Mouse (Mus musculus): ENCODE measurements around the gene Chd1l. TPM values are rescaled to one million over a fixed set of nuclear protein-coding genes. Genes with fewer than 3 reads are reported as not detected.

Gene Chd1l
- 5.7 and 9.3 TPM in 2 replicates for polyA plus RNA-seq (2011; ENCODE audit: insufficient read length, low read depth, missing spikeins)

DNA sequence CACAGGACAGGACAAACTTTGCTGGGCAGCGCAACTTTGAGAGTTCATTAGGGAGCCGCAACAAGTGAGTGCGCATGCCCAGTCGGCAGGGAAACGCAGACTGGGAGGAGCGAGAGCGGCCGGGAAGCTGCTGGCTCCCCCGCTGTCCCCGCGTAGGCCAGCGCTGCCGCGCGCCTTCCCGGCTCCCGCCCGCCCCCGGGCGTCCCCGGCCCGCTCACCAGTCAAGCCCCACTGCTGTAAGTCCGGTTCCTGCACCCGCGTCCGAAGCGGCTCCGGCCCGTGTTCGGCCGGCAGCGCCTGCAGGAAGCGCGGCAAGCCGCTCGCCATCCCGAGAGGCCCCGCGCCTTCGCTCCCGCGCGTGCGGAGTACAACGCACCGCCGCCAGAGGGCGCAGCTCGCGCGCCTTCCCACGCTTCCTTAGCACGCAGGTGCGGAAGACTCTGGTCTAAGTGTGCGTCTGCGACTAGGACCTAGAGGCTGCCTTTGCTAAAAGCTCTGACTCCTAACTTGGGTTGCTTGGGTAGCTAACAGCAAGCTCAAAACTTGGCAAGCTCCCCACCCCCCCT is at the start of gene Chd1l:
Gene Chd1l (minus strand): TSS at position 359 of the 566 bp plus-strand sequence.
- H3K4me1 ChIP-seq (ENCODE audit: control insufficient read depth, insufficient read depth, low read length): no peaks in the 10 kb centered on the region
- TF ChIP-seq POLR2A (IDR thresholded peaks at IDR 0.05; ENCODE audit: low read depth, low read length) (peak; percentile 64), CTCF (IDR thresholded peaks at IDR 0.05; ENCODE audit: borderline replicate concordance, insufficient read depth, low read length) (peak; percentile 97)
- H3K4me3 ChIP-seq (ENCODE audit: insufficient read depth, low read length): peak within 1 kb of the TSS; percentile 54
- H3K27ac ChIP-seq (ENCODE audit: insufficient read depth, low read length): peak within 1 kb of the TSS; percentile 16

DNA sequence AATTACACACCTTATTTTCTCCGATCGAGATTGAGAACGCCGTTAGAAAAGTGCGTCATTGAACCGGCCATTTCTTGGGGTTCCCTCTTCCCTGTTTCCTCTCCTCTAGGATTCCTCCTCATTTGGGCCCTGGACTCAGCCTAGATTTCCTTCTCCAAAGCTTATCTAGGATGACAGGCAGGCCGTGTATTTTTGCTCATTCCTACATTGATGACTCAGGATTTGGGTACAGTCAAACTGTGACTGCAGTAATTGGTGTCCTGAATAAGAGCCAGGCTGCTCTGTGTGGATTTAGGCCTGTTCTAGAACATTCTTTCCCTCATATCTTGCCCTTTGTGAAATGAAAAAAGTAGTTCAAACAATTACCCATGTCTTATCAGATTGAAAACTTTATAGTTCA is 49.7 kb upstream of the Chd1l start:
- H3K4me3 ChIP-seq (ENCODE audit: insufficient read depth, low read length): peak overlapping the region; percentile 62; the same call in 1 of the 2 replicates
- peak overlapping the region; percentile 60 for H3K27ac ChIP-seq (ENCODE audit: insufficient read depth, low read length)
- no peaks in the 10 kb centered on the region; the same call in 1 of the 2 replicates for H3K4me1 ChIP-seq (ENCODE audit: control insufficient read depth, insufficient read depth, low read length)
- no peak for TF ChIP-seq CTCF (IDR thresholded peaks at IDR 0.05; ENCODE audit: borderline replicate concordance, insufficient read depth, low read length)
- TF ChIP-seq POLR2A (IDR thresholded peaks at IDR 0.05; ENCODE audit: low read depth, low read length): no peak

DNA sequence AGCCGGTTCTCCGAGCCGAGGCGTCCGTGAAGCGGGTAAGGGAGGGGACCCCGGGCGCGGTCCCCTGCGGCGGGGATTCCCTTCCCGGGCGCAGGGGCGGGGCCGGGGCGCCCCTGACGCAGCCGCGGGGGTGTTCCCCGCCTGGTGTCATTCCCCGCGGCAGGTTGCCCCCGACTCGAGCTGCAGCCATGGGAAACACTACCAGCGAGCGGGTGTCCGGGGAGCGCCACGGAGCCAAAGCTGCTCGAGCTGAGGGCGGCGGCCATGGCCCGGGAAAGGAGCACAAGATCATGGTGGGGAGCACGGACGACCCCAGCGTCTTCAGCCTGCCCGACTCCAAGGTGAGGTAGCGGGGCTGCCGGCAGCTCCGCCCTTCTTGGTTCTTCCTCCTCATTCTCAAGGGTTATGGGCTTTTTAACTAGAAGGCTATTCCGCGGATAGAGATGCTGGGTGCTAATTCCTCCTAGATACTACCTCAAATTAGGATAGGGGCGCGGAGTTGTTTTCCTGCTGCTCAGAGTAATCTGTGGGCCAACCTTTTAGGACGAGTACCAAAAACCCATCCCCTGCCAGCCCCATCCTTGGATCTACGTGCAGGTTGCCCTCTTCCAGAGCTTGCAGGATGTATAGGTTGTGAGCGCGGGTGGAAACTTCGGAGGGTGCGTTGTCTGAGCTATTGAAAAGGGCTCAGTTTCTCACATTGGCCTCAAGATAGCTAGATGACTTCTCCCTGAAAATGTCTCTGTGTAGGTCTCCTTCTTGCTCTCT is 48.6 kb upstream of the Chd1l start:
- peak overlapping the region; percentile 62 for H3K4me3 ChIP-seq (ENCODE audit: insufficient read depth, low read length)
- TF ChIP-seq POLR2A (IDR thresholded peaks at IDR 0.05; ENCODE audit: low read depth, low read length) (peak; percentile 26), CTCF (IDR thresholded peaks at IDR 0.05; ENCODE audit: borderline replicate concordance, insufficient read depth, low read length) (no peak)

DNA sequence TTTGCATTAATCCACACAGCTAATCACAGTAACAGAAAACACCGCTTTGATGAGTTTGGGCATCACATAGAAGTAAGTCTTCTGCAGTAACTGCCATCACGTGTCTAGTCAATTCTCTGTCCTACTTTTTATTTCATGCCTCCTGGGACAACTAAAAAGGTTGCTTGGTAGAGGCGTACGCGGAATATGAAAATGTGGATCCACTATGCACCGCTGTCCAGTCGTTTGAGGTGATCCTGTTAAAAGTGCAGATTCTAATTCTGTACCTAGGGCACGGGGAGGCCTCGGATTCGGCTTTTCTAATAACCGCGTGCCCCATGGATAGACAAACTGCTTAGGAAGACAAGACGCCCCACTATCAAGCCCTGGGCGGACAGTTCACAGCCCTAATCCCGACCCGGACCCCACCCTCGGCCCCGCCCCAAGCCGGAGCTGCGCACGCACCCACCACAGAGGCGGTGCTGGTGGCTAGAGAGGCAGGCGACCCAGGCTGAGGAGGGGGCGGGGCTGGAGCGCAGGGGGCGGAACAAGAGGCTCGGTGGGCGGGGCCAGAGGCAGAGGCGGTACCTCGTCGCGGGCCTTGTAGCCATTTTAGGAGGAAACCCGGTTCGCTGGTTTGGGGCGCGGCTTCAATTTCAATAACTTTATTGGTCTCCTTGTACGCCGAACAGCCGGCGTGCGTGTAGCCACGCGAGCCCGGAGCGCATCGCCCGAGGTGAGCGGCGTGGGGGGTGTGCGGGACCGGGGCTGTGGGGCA is 47.8 kb upstream of the Chd1l start, which contains the start of gene Prkab2:
Gene Prkab2 (plus strand): TSS at position 539 of the 757 bp plus-strand sequence.
- peak within 1 kb of the TSS; percentile 60; the same call in 1 of the 2 replicates for H3K27ac ChIP-seq (ENCODE audit: insufficient read depth, low read length)
- no peak for TF ChIP-seq CTCF (IDR thresholded peaks at IDR 0.05; ENCODE audit: borderline replicate concordance, insufficient read depth, low read length)
- peak; percentile 88 for TF ChIP-seq POLR2A (IDR thresholded peaks at IDR 0.05; ENCODE audit: low read depth, low read length)

More for the DNA sequence above, 48.6 kb upstream of the Chd1l start:
- Histone ChIP-seq H3K27ac (ENCODE audit: insufficient read depth, low read length) (peak overlapping the region; percentile 60; the same call in 1 of the 2 replicates), H3K4me1 (ENCODE audit: control insufficient read depth, insufficient read depth, low read length) (no peaks in the 10 kb centered on the region; the same call in 1 of the 2 replicates)

DNA sequence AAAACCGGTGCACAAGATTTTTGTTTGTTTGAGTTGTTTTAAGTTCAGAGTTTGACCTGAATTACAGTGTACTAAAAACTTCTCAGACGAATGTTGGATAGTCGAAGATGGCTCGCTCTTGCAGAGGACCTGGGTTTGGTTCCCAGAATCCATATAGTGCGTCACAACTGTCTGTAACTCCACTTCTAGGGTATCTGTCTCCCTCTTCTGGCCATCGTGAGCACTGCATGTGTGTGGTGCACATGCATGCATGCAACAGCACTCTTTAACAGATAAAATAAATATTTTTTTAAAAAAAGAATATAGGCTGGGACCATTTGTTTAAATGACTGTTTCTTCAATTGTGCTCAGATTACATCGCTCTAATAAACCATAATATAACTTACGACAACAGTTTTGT is 44.9 kb upstream of the Chd1l start:
- no peaks in the 10 kb centered on the region; the same call in 1 of the 2 replicates for H3K4me1 ChIP-seq (ENCODE audit: control insufficient read depth, insufficient read depth, low read length)
- TF ChIP-seq CTCF (IDR thresholded peaks at IDR 0.05; ENCODE audit: borderline replicate concordance, insufficient read depth, low read length) (peak; percentile 52; the same call in 1 of the 2 replicates), POLR2A (IDR thresholded peaks at IDR 0.05; ENCODE audit: low read depth, low read length) (no peak)
- H3K4me3 ChIP-seq (ENCODE audit: insufficient read depth, low read length): no peak overlapping the region
- H3K27ac ChIP-seq (ENCODE audit: insufficient read depth, low read length): no peak overlapping the region

More for the DNA sequence above, 47.8 kb upstream of the Chd1l start, which contains the start of gene Prkab2:
- Histone ChIP-seq H3K4me3 (ENCODE audit: insufficient read depth, low read length) (peak within 1 kb of the TSS; percentile 63), H3K4me1 (ENCODE audit: control insufficient read depth, insufficient read depth, low read length) (no peaks in the 10 kb centered on the region; the same call in 1 of the 2 replicates)

DNA sequence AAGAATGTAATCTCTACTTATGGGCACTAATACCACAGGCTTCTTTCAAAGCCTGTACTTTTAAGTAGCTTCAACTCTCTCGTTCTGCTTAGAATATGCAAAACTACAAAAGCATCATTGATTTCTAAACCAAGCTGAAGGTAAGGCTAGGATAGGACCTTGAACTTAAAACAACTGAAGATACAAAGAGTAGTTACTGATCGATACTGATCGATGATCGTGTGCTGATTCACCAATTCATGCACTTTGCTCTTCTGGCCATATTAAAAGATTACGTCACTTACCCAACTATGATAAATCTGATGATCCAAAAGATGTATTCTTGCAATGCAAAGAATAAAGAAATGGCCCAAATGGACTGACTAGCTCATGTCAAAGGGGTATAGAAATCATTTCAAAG is 43.8 kb upstream of the Chd1l start:
- H3K4me1 ChIP-seq (ENCODE audit: control insufficient read depth, insufficient read depth, low read length): no peaks in the 10 kb centered on the region
- H3K4me3 ChIP-seq (ENCODE audit: insufficient read depth, low read length): no peak overlapping the region
- no peak overlapping the region for H3K27ac ChIP-seq (ENCODE audit: insufficient read depth, low read length)
- TF ChIP-seq CTCF (IDR thresholded peaks at IDR 0.05; ENCODE audit: borderline replicate concordance, insufficient read depth, low read length): no peak
- no peak for TF ChIP-seq POLR2A (IDR thresholded peaks at IDR 0.05; ENCODE audit: low read depth, low read length)

DNA sequence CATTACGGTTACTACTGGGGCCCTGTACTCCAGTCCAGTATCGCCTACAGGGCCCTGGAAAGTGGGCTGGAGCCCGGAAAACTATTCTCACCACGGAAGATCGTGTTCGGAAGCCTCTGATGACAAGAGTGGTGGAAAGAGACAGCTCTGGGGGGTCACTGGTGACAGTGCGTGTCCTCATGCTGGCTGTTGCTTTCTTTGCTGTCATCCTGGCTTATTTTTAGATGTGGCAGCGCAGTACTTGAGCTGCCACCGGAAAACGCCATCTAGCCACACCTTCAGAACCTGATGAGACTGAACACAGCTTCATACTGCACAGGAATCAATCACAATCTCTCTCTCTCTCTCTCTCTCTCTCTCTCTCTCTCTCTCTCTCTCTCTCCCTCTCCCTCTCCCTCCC is 41.6 kb upstream of the Chd1l start:
- Histone ChIP-seq H3K4me1 (ENCODE audit: control insufficient read depth, insufficient read depth, low read length) (no peaks in the 10 kb centered on the region), H3K4me3 (ENCODE audit: insufficient read depth, low read length) (no peak overlapping the region), H3K27ac (ENCODE audit: insufficient read depth, low read length) (no peak overlapping the region)
- TF ChIP-seq CTCF (IDR thresholded peaks at IDR 0.05; ENCODE audit: borderline replicate concordance, insufficient read depth, low read length) (no peak), POLR2A (IDR thresholded peaks at IDR 0.05; ENCODE audit: low read depth, low read length) (no peak)

DNA sequence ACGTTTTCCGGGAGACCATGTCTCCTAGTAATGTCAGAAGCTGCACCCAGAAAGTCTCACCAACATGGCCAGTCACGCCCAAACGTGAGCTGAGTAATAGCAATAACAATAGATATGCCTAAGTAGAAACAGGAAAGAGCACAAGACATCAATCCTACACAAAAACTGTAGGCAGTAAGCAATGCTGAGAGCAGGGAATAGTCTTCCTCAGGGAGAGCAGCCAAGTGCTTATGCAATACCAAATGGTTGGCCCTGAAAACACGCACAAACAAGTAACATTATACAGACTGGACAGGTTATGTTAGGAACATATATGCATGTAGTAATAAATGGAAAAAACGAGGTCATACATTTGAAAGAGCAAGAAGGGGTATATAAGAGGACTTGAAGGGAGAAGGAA is 39.5 kb upstream of the Chd1l start:
- Histone ChIP-seq H3K27ac (ENCODE audit: insufficient read depth, low read length) (no peak overlapping the region), H3K4me1 (ENCODE audit: control insufficient read depth, insufficient read depth, low read length) (no peaks in the 10 kb centered on the region), H3K4me3 (ENCODE audit: insufficient read depth, low read length) (no peak overlapping the region)
- TF ChIP-seq CTCF (IDR thresholded peaks at IDR 0.05; ENCODE audit: borderline replicate concordance, insufficient read depth, low read length): no peak
- no peak for TF ChIP-seq POLR2A (IDR thresholded peaks at IDR 0.05; ENCODE audit: low read depth, low read length)

DNA sequence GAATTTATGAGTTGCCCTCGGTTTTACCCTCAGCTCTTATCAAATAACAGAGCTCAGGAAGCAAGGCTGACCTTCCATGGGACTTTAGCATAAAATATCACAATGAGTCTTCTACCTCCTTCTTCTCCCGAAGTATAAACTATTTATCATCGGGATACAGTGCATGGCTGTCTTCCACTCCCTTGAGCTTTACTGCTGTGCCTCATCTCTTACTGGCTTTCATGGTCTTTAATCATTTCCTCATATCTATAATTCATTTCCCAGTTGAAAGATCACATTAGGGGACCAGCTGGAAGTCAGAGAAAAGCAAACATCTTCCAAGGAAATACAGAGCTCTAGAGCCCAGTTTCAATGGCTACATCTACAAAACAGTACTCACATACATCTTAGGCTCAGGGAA is 39.0 kb upstream of the Chd1l start:
- TF ChIP-seq CTCF (IDR thresholded peaks at IDR 0.05; ENCODE audit: borderline replicate concordance, insufficient read depth, low read length): no peak
- Histone ChIP-seq H3K4me3 (ENCODE audit: insufficient read depth, low read length) (no peak overlapping the region), H3K27ac (ENCODE audit: insufficient read depth, low read length) (no peak overlapping the region), H3K4me1 (ENCODE audit: control insufficient read depth, insufficient read depth, low read length) (no peaks in the 10 kb centered on the region)
